ENCODE assay signal across 14 mouse cellular contexts in genomic region chr6:81933281-81933680, GRCm38 (mm10). TPM values are rescaled to one million over a fixed set of nuclear protein-coding genes. Genes with fewer than 3 reads are reported as not detected.
DNase-seq lines count a peak whose midpoint lies in the region; ATAC-seq and TF ChIP-seq lines count a peak whose summit lies in the region.
"Had no signal": no experiment of that assay in that cellular context is flagged by ENCODE, and none has a peak within 500 bp of the region (broad histone marks: within the 10 kb centered on the region; RNA-seq: fewer than 3 reads in every experiment).

No protein-coding gene starts in this region.

- H3K4me1 ChIP-seq in liver, embryonic 14.5 days (replicated peaks; ENCODE audit: control insufficient read depth in 2 of 2, insufficient read depth in 2 of 2, low read length in 1 of 2), result no peaks in the 10 kb centered on the region
- no peaks in the 10 kb centered on the region for H3K4me1 ChIP-seq in liver, embryonic 12.5 days
- no peaks in the 10 kb centered on the region for H3K4me1 ChIP-seq in forebrain, embryonic 13.5 days
- H3K4me1 ChIP-seq: liver, embryonic 13.5 days; stomach, embryonic 15.5 days had no signal

- peaks cover 58% of the 10 kb centered on the region for H3K36me3 ChIP-seq in liver, embryonic 14.5 days (replicated peaks; ENCODE audit: control insufficient read depth, insufficient read depth, low read depth)
- H3K36me3 ChIP-seq in liver, embryonic 12.5 days, result peaks cover 91% of the 10 kb centered on the region
- H3K36me3 ChIP-seq in forebrain, embryonic 13.5 days (ENCODE audit: poor library complexity, severe bottlenecking), result peaks cover 83% of the 10 kb centered on the region

- no peaks in the 10 kb centered on the region for H3K9me3 ChIP-seq in liver, embryonic 14.5 days (ENCODE audit: control insufficient read depth, low read length)
- H3K9me3 ChIP-seq in liver, embryonic 12.5 days (replicated peaks), result no peaks in the 10 kb centered on the region
- peaks cover 5% of the 10 kb centered on the region; the same call in 1 of the 2 replicates for H3K9me3 ChIP-seq in forebrain, embryonic 13.5 days (replicated peaks)
- H3K9me3 ChIP-seq: liver, embryonic 13.5 days; stomach, embryonic 15.5 days had no signal

- H3K27me3 ChIP-seq in liver, embryonic 14.5 days (ENCODE audit: control insufficient read depth, insufficient read depth, low read length), result no peaks in the 10 kb centered on the region
- no peaks in the 10 kb centered on the region for H3K27me3 ChIP-seq in liver, embryonic 12.5 days (replicated peaks)
- no peaks in the 10 kb centered on the region for H3K27me3 ChIP-seq in forebrain, embryonic 13.5 days
- H3K27me3 ChIP-seq: liver, embryonic 13.5 days; megakaryocyte, embryonic 14.5 days; stomach, embryonic 15.5 days had no signal

- TF ChIP-seq CTCF in gastrocnemius, adult 2 months (IDR thresholded peaks at IDR 0.05), result peak; percentile 23; the same call in 1 of the 2 replicates
- TF ChIP-seq CTCF in liver, embryonic 14.5 days (IDR thresholded peaks at IDR 0.05; ENCODE audit: low read depth), result peak; percentile 49

- H3K9ac ChIP-seq in liver, embryonic 14.5 days (replicated peaks), result no peak overlapping the region
- no peak overlapping the region for H3K9ac ChIP-seq in liver, embryonic 12.5 days
- no peak overlapping the region for H3K9ac ChIP-seq in forebrain, embryonic 13.5 days
- H3K9ac ChIP-seq: liver, embryonic 13.5 days; stomach, embryonic 15.5 days had no signal

- H3K27ac ChIP-seq in gastrocnemius, adult 2 months, result no peak overlapping the region
- H3K27ac ChIP-seq in liver, embryonic 14.5 days, result no peak overlapping the region
- H3K27ac ChIP-seq in liver, embryonic 12.5 days, result no peak overlapping the region
- H3K27ac ChIP-seq in forebrain, embryonic 13.5 days, result no peak overlapping the region
- H3K27ac ChIP-seq: liver, embryonic 13.5 days; stomach, embryonic 15.5 days had no signal

- intact Hi-C loops in gastrocnemius, adult 2 months (cut with DNase I), result no loop called here
- intact Hi-C loops in gastrocnemius, postnatal 36 days (cut with DNase I), result no loop called here

- no peak overlapping the region for H3K4me3 ChIP-seq in gastrocnemius, adult 2 months
- H3K4me3 ChIP-seq in liver, embryonic 14.5 days (ENCODE audit: insufficient read depth in 1 of 2, low read depth in 2 of 2, low read length in 2 of 2), result no peak overlapping the region
- H3K4me3 ChIP-seq in liver, embryonic 12.5 days, result no peak overlapping the region
- H3K4me3 ChIP-seq in forebrain, embryonic 13.5 days, result no peak overlapping the region
- H3K4me3 ChIP-seq: liver, embryonic 13.5 days; megakaryocyte, embryonic 14.5 days; stomach, embryonic 15.5 days had no signal

- 81% methylated on average over 3 of the region's 3 CpGs for WGBS in liver, embryonic 14.5 days (ENCODE audit: insufficient replicate concordance)
- whole genome bisulfite sequencing in liver, embryonic 12.5 days (ENCODE audit: insufficient replicate concordance), result 82% methylated on average over 3 of the region's 3 CpGs
- whole genome bisulfite sequencing in forebrain, embryonic 13.5 days, result 98% methylated on average over 3 of the region's 3 CpGs

- ATAC-seq in liver, embryonic 14.5 days (ENCODE audit: insufficient read depth), result no peak
- ATAC-seq in liver, embryonic 12.5 days, result no peak
- ATAC-seq in forebrain, embryonic 13.5 days, result no peak

- no peak for TF ChIP-seq EP300 in liver, embryonic 14.5 days (IDR thresholded peaks at IDR 0.05; ENCODE audit: low read depth)

- no peak overlapping the region for H3K4me2 ChIP-seq in liver, embryonic 14.5 days (ENCODE audit: low read depth)
- no peak overlapping the region for H3K4me2 ChIP-seq in liver, embryonic 12.5 days
- no peak overlapping the region for H3K4me2 ChIP-seq in forebrain, embryonic 13.5 days
- H3K4me2 ChIP-seq: liver, embryonic 13.5 days; stomach, embryonic 15.5 days had no signal

- no peak for DNase-seq in gastrocnemius, adult 2 months
- DNase-seq in gastrocnemius, postnatal 36 days, result no peak
- no peak for DNase-seq in liver, embryonic 14.5 days (ENCODE audit: low read depth in 3 of 3, low spot score in 3 of 3)
- DNase-seq in B cell, adult 2 months, result peak; percentile 24 to 29
- DNase-seq in induced T-regulatory cell, adult 2 months (ENCODE audit: low read depth), result peak; percentile 23
- DNase-seq in adrenal gland, adult 18-20 months (ENCODE audit: low spot score in 2 of 2), result no peak
- DNase-seq: cerebellum, adult 18-20 months; heart, postnatal 10 days; liver, embryonic 13.5 days; right cerebral cortex, postnatal 25 days had no signal

RNA-seq across cellular contexts. Expression of gene Gcfc2, which starts 9.8 kb away (rescaled TPM):
- 1 to 10 TPM; 3.0 to 3.6 TPM for total RNA-seq in gastrocnemius, adult 2 months (2021)
- total RNA-seq in gastrocnemius, postnatal 36 days (2021), result 1 to 10 TPM; 2.0 to 2.1 TPM
- 2.7 and 4.3 TPM in 2 replicates for polyA plus RNA-seq in liver, embryonic 14.5 days (2012; rRNA removed)
- polyA plus RNA-seq in liver, embryonic 14.5 days (2014; fragmentation: Nextera tagmentation; extraction: Ambion mirVana), result 2.5 and 3.1 TPM in 2 replicates
- 6.8 and 7.9 TPM in 2 replicates for polyA plus RNA-seq in liver, embryonic 12.5 days (2016; fragmentation: Nextera tagmentation; extraction: Ambion mirVana)
- 1 to 10 TPM; 6.2 to 7.0 TPM for total RNA-seq in adrenal gland, adult 18-20 months (2021)
- 9.6 and 12.3 TPM in 2 replicates for polyA plus RNA-seq in forebrain, embryonic 13.5 days (2015; fragmentation: Nextera tagmentation; extraction: Ambion mirVana)

RNA-seq across cellular contexts. Expression of gene Mrpl19, which starts 32.5 kb away (rescaled TPM):
- total RNA-seq in gastrocnemius, adult 2 months (2021), result 10 to 100 TPM; 16.2 to 25.5 TPM
- total RNA-seq in gastrocnemius, postnatal 36 days (2021), result 10 to 100 TPM; 16.1 to 19.7 TPM
- polyA plus RNA-seq in liver, embryonic 14.5 days (2012; rRNA removed), result 3.2 and 5.6 TPM in 2 replicates
- polyA plus RNA-seq in liver, embryonic 14.5 days (2014; fragmentation: Nextera tagmentation; extraction: Ambion mirVana), result 18.8 and 19.4 TPM in 2 replicates
- polyA plus RNA-seq in liver, embryonic 12.5 days (2016; fragmentation: Nextera tagmentation; extraction: Ambion mirVana), result 42.5 and 48.9 TPM in 2 replicates
- 10 to 100 TPM; 35.4 to 37.4 TPM for total RNA-seq in adrenal gland, adult 18-20 months (2021)
- polyA plus RNA-seq in forebrain, embryonic 13.5 days (2015; fragmentation: Nextera tagmentation; extraction: Ambion mirVana), result 50.1 and 52.2 TPM in 2 replicates

Comparison
In these comparisons a context has a peak if more than half of its experiments do, and no peak if none do; other contexts are left out.
1. DNase-seq: peak in B cell, adult 2 months (2 of 2) and induced T-regulatory cell, adult 2 months (single experiment); none in gastrocnemius, adult 2 months (single experiment), gastrocnemius, postnatal 36 days (0 of 2), liver, embryonic 14.5 days (0 of 3) and adrenal gland, adult 18-20 months (0 of 2).